Mouse (Mus musculus): ENCODE measurements around the gene Neurl2. TPM values are rescaled to one million over a fixed set of nuclear protein-coding genes. Genes with fewer than 3 reads are reported as not detected.
A peak's percentile ranks its signal among the peaks of the same experiment; 100 is the strongest.
"Not testable (repeated sequence)": the region's sequence is repeated elsewhere in the genome, so short reads cannot be mapped to it uniquely, and the experiment has no call there.

Gene Neurl2
- polyA plus RNA-seq, 1 experiment = 4.7 TPM

DNA sequence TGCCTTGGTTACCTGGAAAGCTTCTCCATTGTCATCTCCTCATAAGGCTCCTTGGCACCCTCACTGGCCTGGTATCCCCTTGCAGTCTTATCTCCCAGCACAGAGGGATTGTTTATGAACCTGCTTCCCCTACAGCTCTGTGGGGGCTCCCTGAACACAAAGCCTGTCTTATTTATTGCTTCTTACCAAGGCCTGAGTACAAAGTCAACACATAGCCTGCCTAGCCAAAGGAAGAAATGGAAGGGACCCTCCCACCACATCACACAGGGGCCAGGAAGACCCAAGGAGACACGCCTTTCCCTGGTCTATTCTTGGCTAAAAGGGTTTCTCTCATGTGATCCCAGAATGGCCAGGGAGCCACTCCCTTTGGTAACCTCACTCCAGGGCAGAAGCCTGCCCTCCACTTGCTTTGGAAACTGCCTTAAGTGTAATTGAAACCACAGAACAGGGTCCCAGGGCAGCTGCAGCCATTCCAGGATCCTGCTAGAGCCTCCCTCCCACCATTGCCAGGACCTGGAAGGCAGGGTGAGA is 41.0 kb upstream of the Neurl2 start:
- H3K27ac ChIP-seq (ENCODE audit: insufficient read depth, low read depth, low read length) = peak overlapping the region; percentile 78
- H3K27me3 ChIP-seq (replicated peaks; ENCODE audit: control insufficient read depth, insufficient read depth, low read length) = no peaks in the 10 kb centered on the region
- H3K4me3 ChIP-seq (ENCODE audit: insufficient read depth, low read depth, low read length) = peak overlapping the region; percentile 15
- DNase-seq = peak; percentile 81
- peaks cover 7% of the 10 kb centered on the region; the same call in 1 of the 2 replicates for H3K4me1 ChIP-seq (ENCODE audit: control insufficient read depth, insufficient read depth, low read length)
- H3K36me3 ChIP-seq (ENCODE audit: control insufficient read depth, insufficient read depth, low read length) = no peaks in the 10 kb centered on the region
- 31% methylated on average over 1 of the region's 1 CpGs for WGBS
- TF ChIP-seq POLR2A (IDR thresholded peaks at IDR 0.05; ENCODE audit: low read depth, low read length) (no peak), CTCF (conservative IDR thresholded peaks at IDR 0.05; ENCODE audit: insufficient read depth, insufficient read length, low read depth, low read length) (no peak)

DNA sequence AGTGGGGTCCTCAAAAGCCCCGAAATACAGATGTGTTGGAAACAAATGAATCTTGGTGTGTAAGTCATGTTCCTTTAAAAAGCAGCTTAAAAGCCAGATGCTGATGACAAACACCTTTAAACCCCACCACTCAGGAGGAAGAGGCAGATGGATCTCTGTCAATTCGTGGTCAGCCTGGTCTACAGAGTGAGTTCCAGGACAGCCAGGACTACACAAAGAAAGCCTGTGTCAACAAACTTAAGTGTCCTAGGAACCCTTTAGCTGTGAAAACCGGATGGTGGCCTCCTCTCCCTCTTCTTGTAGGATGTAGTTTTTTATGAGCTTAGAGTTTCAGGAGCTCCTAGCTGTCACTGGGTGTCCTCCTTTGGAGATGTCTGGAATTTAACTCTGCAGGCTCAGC is 40.4 kb upstream of the Neurl2 start:
- Histone ChIP-seq H3K4me3 (ENCODE audit: insufficient read depth, low read depth, low read length) (peak overlapping the region; percentile 15; the same call in 1 of the 2 replicates), H3K27ac (ENCODE audit: insufficient read depth, low read depth, low read length) (peak overlapping the region; percentile 64), H3K4me1 (ENCODE audit: control insufficient read depth, insufficient read depth, low read length) (peaks cover 7% of the 10 kb centered on the region; the same call in 1 of the 2 replicates), H3K27me3 (replicated peaks; ENCODE audit: control insufficient read depth, insufficient read depth, low read length) (no peaks in the 10 kb centered on the region), H3K36me3 (ENCODE audit: control insufficient read depth, insufficient read depth, low read length) (no peaks in the 10 kb centered on the region)
- no peak for TF ChIP-seq POLR2A (IDR thresholded peaks at IDR 0.05; ENCODE audit: low read depth, low read length)
- no peak for TF ChIP-seq CTCF (conservative IDR thresholded peaks at IDR 0.05; ENCODE audit: insufficient read depth, insufficient read length, low read depth, low read length)
- no peak for DNase-seq
- 47% methylated on average over 3 of the region's 3 CpGs for WGBS

DNA sequence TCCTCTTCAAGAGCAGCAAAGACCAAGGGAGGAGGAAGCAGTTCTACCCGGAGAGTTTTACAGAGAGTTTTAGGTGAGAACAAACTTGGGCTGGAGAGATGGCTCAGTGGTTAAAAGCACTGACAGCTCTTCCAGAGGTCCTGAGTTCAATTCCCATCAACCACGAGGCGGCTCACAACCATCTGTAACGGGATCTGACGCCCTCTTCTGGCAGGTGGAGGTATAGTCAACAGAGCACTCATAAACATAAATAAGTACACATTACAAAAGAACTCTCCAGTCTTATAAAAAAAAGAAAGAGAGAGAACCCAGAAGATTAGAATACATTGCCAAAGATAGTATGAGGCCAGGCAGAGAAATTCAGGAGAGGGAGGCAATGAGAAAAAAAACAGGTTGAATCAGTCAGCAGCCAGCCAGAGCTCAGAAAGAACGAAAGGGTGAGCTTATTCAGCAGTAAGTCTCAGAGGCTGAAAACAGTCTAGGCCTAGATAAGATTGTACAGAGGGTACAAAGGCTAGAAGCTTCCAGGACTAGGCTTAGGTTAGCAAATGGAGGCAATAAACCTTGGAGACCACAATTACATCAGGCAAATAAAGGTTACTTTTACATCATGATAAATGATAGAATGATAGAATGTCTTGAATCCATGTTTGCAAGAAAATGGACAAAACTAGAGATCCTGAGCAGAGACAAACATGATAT is 38.5 kb upstream of the Neurl2 start:
- Histone ChIP-seq H3K4me1 (ENCODE audit: control insufficient read depth, insufficient read depth, low read length) (no peaks in the 10 kb centered on the region), H3K27me3 (replicated peaks; ENCODE audit: control insufficient read depth, insufficient read depth, low read length) (no peaks in the 10 kb centered on the region), H3K27ac (ENCODE audit: insufficient read depth, low read depth, low read length) (no peak overlapping the region), H3K4me3 (ENCODE audit: insufficient read depth, low read depth, low read length) (no peak overlapping the region), H3K36me3 (ENCODE audit: control insufficient read depth, insufficient read depth, low read length) (no peaks in the 10 kb centered on the region)
- no peak for DNase-seq
- WGBS = 70% methylated on average over 6 of the region's 6 CpGs
- TF ChIP-seq CTCF (conservative IDR thresholded peaks at IDR 0.05; ENCODE audit: insufficient read depth, insufficient read length, low read depth, low read length) (no peak), POLR2A (IDR thresholded peaks at IDR 0.05; ENCODE audit: low read depth, low read length) (no peak)

DNA sequence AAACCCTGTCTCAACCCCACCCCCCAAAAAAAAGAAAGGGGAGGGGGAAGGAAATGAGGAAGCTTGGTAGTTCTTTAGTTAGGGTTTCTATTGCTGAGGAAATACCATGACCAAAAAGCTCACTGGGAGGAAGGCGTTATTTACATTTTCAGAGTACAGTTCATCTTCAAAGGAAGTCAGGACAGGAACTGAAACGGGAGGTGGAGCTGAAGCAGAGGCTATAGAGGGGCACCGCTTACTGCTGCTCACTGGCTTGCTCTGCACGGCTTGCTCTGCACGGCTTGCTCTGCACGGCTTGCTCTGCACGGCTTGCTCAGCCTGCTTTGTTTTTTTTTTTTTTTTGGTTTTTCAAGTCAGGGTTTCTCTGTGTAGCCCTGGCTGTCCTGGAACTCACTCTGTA is 35.2 kb upstream of the Neurl2 start:
- TF ChIP-seq CTCF (conservative IDR thresholded peaks at IDR 0.05; ENCODE audit: insufficient read depth, insufficient read length, low read depth, low read length) (no peak), POLR2A (IDR thresholded peaks at IDR 0.05; ENCODE audit: low read depth, low read length) (no peak)
- DNase-seq = no peak

GRCm38 (mm10) chr2:164867566-164867965 is 34.3 kb upstream of the Neurl2 start:
- H3K4me3 ChIP-seq (ENCODE audit: insufficient read depth, low read depth, low read length) = no peak overlapping the region
- WGBS = 93% methylated on average over 7 of the region's 7 CpGs
- H3K27ac ChIP-seq (ENCODE audit: insufficient read depth, low read depth, low read length) = peak overlapping the region; percentile 29; the same call in 1 of the 2 replicates
- no peaks in the 10 kb centered on the region for H3K4me1 ChIP-seq (ENCODE audit: control insufficient read depth, insufficient read depth, low read length)
- no peaks in the 10 kb centered on the region for H3K27me3 ChIP-seq (replicated peaks; ENCODE audit: control insufficient read depth, insufficient read depth, low read length)
- TF ChIP-seq POLR2A (IDR thresholded peaks at IDR 0.05; ENCODE audit: low read depth, low read length) (no peak), CTCF (conservative IDR thresholded peaks at IDR 0.05; ENCODE audit: insufficient read depth, insufficient read length, low read depth, low read length) (peak; percentile 57)
- peak; percentile 31 for DNase-seq
- H3K36me3 ChIP-seq (ENCODE audit: control insufficient read depth, insufficient read depth, low read length) = no peaks in the 10 kb centered on the region

More for the DNA sequence above, 35.2 kb upstream of the Neurl2 start:
- no peak overlapping the region for H3K27ac ChIP-seq (ENCODE audit: insufficient read depth, low read depth, low read length)
- 55% methylated on average over 7 of the region's 7 CpGs for WGBS
- no peaks in the 10 kb centered on the region for H3K4me1 ChIP-seq (ENCODE audit: control insufficient read depth, insufficient read depth, low read length)
- H3K4me3 ChIP-seq (ENCODE audit: insufficient read depth, low read depth, low read length) = no peak overlapping the region
- no peaks in the 10 kb centered on the region for H3K36me3 ChIP-seq (ENCODE audit: control insufficient read depth, insufficient read depth, low read length)
- H3K27me3 ChIP-seq (replicated peaks; ENCODE audit: control insufficient read depth, insufficient read depth, low read length) = no peaks in the 10 kb centered on the region

DNA sequence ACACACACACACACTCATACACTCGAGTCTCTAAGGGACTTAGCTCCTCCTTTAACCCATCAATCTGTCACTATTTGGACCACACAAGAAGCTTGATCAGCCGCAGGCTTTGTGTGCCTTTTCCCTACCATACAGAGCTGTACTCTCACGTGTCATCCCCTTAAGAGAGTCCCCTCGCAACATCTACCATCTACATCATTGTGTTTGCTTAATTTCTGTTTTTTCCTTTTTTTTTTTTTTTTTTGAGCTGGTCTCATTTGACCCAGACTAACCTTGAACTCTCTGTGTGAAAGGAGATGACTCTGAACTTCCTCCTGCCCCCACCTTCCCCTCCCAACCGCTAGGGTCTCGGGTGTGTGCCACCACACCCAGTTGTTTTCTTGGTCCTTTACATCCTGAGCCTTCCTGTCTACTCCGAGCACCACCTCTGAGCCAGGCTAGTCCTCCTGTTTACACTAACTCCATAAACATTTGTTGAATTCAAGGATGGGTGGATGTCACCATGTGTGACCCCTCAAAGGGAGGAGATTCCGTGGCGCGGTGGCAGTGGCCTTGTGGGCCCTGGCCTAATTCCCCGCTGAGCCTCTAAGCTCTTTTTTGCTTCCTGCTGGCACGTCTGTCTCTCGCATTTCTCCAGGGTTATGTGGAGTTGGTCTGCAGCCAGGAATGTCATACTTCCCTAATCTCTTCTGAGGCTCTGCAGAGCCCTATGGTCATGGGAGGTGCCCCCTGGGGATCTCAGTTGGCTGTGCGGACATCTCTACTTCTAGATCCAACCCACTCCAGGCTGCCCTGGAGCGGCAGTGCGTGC is 33.7 kb upstream of the Neurl2 start:
- no peaks in the 10 kb centered on the region for H3K27me3 ChIP-seq (replicated peaks; ENCODE audit: control insufficient read depth, insufficient read depth, low read length)
- DNase-seq = peak; percentile 80
- no peaks in the 10 kb centered on the region for H3K4me1 ChIP-seq (ENCODE audit: control insufficient read depth, insufficient read depth, low read length)
- TF ChIP-seq CTCF (conservative IDR thresholded peaks at IDR 0.05; ENCODE audit: insufficient read depth, insufficient read length, low read depth, low read length) (no peak), POLR2A (IDR thresholded peaks at IDR 0.05; ENCODE audit: low read depth, low read length) (no peak)
- 34% methylated on average over 16 of the region's 16 CpGs for WGBS
- H3K27ac ChIP-seq (ENCODE audit: insufficient read depth, low read depth, low read length) = peak overlapping the region; percentile 29; the same call in 1 of the 2 replicates
- H3K36me3 ChIP-seq (ENCODE audit: control insufficient read depth, insufficient read depth, low read length) = no peaks in the 10 kb centered on the region
- no peak overlapping the region for H3K4me3 ChIP-seq (ENCODE audit: insufficient read depth, low read depth, low read length)

DNA sequence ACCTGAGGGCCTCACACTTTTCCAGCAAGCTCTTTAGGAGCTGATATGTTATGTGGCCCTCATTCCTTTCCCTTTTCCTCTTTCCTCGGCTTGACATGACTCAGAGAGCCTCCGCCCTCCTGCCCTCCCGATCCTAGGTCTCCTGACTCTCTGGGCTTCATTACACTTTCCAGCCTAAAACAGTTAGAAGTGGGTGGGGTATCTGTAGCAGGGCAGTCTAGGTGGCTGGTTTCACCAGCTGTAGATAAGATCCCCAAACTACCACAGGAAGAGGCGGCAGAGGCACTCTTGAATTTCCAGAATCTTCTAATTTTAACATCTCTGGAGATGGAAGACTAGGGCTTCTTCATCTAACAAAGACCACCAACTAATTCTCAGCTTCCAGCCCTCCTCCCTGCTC is 31.3 kb upstream of the Neurl2 start:
- Histone ChIP-seq H3K27ac (ENCODE audit: insufficient read depth, low read depth, low read length) (no peak overlapping the region), H3K4me3 (ENCODE audit: insufficient read depth, low read depth, low read length) (no peak overlapping the region), H3K4me1 (ENCODE audit: control insufficient read depth, insufficient read depth, low read length) (no peaks in the 10 kb centered on the region), H3K27me3 (replicated peaks; ENCODE audit: control insufficient read depth, insufficient read depth, low read length) (no peaks in the 10 kb centered on the region), H3K36me3 (ENCODE audit: control insufficient read depth, insufficient read depth, low read length) (no peaks in the 10 kb centered on the region)
- WGBS = 70% methylated on average over 4 of the region's 4 CpGs
- TF ChIP-seq POLR2A (IDR thresholded peaks at IDR 0.05; ENCODE audit: low read depth, low read length) (no peak), CTCF (conservative IDR thresholded peaks at IDR 0.05; ENCODE audit: insufficient read depth, insufficient read length, low read depth, low read length) (no peak)
- no peak for DNase-seq

- 85% methylated on average over 8 of the region's 9 CpGs for WGBS
- not testable (repeated sequence) for H3K27ac ChIP-seq (ENCODE audit: insufficient read depth, low read depth, low read length); H3K36me3 ChIP-seq (ENCODE audit: control insufficient read depth, insufficient read depth, low read length); H3K4me1 ChIP-seq (ENCODE audit: control insufficient read depth, insufficient read depth, low read length); H3K27me3 ChIP-seq (replicated peaks; ENCODE audit: control insufficient read depth, insufficient read depth, low read length); H3K4me3 ChIP-seq (ENCODE audit: insufficient read depth, low read depth, low read length); DNase-seq
Measured at GRCm38 (mm10) chr2:164863411-164863810, 30.2 kb upstream of the Neurl2 start.

All from kidney, adult 2 months (tissue).